Mouse (Mus musculus): ENCODE measurements at regions not wholly inside any gene's neighbourhood (a gene's known extent, or its start where the extent isn't known, plus 50 kb on each side); places are given as distances from the start of the nearest gene placed in this dataset.

DNA sequence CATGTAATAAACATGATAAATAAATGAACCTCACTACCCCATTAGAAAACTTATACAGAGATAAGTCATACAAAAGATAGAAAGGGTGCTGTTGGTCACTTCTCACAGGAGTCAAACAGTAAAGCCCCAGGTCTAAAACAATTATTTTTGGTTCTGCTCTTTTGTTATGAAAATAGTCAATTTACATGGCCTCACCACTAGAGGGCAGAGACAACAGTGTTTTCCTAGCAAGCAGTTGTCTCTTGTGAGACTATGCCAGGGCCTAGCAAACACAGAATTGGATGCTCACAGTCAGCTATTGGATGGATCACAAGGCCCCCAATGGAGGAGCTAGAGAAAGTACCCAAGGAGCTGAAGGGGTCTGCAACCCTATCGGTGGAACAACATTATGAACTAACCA, 96.3 kb upstream of the 4930550L24Rik start:
- peak in 1 of 2 experiments; percentile 31 for DNase-seq (ENCODE audit: inconsistent age in 2 of 2, low spot score in 1 of 2)

Measured in adrenal gland, adult (tissue).